Mouse (Mus musculus) left cerebral cortex, adult 8-10 months (tissue): Measurements from ENCODE around the gene Mettl13. TPM values are rescaled to one million over a fixed set of nuclear protein-coding genes. Genes with fewer than 3 reads are reported as not detected.

Experiments used
- DNase-seq, 2 experiments: peaks; one replicate each; pipeline ENCODE4 v3.0.0; 2022; ENCODE audit warnings: low spot score in 2 of 2
- total RNA-seq, 4 experiments: library from RNA; stranded (reverse); gene quantifications; 2 replicates each; pipeline ENCODE4 v1.2.4; 2022

Gene Mettl13
- total RNA-seq, 4 experiments from 2014 or later: 11.9 to 16.4 (median 13.2) TPM

DNA sequence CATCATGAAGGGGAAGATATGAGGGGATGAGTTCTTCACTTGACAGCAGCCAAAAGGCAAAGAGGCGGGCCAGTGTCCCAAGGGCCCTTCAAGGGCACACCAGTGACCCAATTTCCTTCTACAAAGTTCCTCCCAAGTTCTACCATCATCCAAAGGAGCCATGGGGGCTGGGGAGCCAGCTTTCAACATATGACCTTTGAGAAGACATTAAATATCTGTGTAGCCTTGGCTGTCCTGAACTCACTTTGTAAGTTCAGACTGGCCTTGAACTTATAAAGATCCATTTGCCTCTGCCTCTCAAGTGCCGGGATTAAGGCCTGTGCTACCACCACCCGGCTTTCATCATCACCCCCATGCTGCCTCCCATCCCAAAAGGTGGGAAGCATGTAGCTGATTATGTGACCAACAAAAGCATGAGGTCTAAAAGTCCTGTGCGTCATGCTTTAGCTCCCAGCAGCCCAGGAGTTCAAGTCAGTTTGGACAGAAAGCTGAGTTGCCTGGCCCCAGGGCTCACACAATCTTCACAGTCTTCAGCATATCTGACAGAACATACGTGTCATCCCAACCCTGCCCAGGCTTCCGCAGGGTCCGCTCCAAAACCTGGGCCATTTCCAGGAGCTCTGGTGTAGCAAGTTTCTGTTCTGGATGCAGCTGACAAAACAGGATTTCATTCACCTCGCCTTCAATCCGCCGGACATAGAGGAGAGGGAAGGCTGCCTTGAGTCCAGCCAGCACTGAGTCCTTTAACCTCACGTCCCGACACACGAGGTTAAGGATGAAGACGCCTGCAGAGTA is 14.4 kb downstream of the Mettl13 start:
- no peak for DNase-seq

DNA sequence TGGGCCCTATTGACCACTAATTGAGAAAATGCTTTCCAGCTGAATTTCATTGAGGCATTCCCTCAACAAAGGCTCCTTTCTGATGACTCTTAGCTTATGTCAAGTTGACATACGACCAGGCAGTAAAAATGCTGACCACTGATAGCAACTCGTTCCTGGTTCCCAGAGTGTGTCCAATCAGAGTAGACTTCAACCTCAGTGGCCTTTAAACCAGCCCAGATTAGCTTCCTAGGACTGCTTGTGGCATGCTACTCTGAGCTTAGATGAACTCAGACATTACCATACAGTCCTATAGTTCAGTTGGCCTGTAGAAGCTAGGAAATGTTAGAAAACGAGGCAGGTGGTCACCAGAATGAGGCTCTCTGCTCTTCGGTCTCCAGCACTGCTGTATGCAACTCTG is 16.0 kb downstream of the Mettl13 start:
- no peak for DNase-seq

DNA sequence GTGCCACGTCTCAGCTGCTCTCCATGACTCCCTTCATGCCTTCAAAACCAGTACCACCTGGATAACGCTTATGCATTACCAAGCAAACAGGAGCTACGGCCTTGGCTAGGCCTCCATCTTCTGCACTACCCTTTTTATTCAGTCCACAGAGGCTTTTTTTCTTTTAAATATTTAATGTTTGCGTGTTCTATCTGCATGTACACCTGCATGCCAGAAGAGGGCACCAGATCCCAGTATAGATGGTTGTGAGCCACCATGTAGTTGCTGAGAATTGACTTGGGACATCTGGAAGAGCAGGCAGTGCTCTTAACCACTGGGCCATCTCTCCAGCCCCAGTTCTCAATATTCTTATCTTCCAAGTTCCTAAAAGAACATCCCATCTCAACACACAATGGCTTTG is 16.8 kb downstream of the Mettl13 start:
- no peak for DNase-seq

DNA sequence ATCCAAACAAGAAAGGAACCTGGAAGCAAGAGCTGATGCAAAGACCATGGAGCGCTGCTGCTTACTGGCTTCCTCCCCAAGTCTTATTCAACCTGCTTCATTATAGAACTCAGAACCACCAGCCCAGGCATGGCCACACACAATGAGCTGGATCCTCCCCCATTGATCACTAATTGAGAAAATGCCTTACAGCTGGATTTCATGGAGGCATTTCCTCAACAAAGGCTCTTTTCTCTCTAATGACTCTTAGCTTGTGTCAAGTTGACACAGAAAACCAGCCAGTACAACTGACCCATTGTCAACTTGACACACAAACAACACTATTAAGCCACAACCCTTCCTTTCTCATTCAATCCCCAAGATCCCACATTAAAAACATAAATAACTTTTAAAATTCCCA is 17.7 kb downstream of the Mettl13 start:
- no peak for DNase-seq

DNA sequence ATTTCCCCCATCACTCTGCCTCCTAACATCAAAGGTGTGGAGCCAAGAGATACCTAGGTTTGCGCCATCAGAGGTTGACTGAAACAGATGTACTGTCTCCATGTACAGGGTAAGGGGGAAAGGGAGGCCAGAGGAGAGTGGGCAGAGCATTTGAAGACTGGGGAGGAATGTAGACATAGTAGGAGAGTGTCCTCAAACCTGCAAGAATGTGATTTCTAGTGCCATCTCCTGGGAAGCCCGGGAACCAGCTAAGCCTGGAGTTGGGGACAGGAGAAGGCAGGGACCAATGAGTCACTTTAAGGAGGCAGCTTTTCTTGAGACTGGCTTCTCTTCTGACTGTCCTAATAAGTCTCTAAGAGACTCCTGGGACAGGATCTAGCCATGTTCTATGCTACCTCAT is 18.7 kb downstream of the Mettl13 start:
- DNase-seq: peak in 1 of 2 experiments; percentile 14

DNA sequence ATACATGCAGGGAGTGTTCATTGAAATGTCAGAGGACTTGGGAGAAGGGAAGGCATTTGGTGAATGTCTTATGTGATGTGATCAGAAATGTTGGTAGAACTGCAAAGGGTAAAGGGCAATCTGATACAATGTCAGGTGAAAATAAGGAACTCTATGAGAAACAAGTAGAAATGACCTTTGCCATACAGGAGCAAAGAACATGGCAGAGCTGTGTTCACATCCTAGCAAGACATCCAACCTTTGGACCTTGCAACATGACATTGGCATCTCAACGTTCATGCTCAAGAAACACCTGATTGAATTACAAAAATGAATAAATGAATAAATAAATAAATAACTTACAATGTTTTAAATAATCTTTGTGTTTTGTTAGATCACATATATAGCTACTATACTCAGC is 33.2 kb downstream of the Mettl13 start:
- DNase-seq: no peak

DNA sequence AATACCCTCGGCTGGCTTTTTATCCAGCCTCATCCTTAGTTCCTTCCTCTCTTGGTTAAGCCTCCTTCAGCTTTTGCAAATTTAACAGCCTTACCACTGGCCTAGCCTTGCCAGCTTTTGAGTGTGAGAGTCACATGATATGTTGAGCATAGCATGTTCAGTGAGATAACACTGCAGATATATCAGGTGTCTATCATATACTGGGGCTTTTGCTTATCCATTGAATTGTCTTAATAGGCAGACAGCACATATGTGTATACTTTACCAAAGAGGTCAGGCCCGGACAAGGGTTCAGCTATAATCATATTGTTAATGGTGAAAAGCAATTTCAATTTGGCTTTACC is 38.4 kb downstream of the Mettl13 start:
- no peak for DNase-seq

DNA sequence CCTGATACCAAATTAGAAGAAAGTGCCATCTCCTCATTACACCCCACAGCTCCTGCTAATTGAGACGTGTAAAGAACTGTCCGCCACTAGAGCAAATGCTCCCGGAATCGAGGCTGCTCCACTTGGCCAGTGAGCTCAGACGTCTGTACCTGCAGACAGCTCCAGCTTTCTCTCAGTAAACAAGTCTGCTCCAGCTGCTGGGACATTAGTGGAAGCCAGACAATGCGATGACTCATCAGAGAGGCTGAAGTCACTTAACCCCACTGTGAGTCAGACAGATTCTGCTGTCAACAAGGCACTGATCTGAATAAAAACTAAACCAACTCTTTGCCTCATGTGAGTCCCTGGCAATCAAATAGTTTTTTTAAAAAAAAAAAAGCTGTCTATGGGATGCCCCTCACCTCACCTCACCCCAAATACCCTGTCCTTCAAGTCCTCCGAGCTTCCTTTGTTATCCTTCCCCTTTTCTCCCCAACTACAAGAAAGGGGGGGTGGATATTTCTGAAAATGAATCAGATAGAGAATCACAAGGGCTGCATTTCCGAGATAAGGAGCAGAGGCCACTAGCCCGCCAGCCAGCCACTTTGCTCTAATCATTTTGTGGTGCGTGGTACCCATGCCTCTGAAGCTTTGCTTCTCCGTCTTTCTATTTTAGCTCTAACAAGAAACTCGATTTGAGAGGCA is 38.9 kb downstream of the Mettl13 start:
- DNase-seq: peak in 1 of 2 experiments; percentile 34

DNA sequence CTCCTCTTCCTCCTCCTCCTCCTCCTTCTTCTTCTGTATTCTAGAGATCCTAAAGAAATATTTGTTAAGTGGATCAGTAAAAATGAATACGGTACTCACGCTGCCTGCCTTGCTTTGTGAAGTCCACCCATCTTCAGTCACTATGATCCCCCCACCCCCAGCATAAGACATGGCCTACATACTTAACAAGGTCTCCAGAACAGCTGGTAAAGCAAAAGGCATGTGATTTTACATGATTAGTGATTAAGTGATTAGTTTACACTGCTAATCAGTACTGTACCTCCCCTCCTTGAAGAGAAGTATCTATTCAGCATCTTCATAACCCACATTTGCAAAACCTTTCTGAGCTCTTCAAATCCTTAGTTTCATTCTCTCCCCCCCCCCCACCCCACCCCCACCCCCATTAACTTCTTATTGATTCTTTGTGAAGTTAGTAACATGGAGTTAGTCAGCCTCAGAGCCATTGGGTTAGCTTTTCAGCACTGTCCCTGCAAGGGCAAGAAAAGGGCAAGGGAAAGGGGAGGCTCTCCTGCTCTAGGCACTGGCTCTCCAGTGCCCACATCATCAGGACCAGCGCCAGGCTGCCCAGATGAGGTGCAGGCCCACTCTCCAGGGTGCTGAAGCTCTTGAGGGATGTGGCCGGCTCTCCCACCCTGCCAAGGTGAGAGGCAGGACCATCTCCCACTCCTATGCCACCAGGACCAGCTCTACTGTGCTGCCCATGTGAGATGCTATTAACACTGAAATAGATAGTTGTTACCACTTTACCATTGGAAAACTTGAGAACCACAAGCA is 39.9 kb downstream of the Mettl13 start:
- DNase-seq: no peak

DNA sequence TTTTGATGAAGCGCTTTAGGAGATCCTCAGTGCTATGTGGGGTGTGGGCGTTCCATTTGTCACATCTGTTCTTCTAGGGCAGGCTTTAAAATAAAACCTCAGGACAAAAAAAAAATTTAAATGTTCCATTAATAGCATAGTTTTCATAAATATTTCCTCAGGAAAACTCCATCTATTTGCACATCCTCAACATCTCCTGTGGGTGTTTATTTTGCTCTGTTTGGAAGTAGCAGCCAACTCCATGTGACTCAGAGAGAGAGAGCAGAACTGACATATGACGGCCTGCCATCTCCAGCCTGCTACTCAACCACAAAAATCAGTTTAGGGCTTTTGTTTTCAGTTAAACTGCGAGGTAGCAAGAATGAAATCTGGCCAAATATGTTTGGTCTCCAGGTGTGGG is 41.8 kb downstream of the Mettl13 start:
- DNase-seq: no peak

DNA sequence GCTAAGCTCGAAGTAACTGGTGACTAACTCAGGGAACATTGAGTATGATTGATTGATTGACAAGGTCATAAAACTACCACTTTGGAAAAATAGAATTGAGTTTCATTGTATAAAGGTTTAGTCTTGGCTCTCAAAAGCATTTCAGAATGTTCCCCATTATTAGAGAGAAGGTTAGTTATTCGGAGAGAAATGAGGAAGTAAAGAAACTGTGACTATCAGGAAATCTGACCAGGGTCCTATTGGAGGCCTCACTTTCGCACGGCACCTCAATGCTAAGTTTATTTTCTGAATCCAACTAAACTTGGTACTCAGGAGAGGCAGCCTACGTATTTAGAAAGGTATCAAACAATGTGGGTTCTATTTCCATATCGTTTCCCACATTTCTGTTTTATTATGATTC is 42.7 kb downstream of the Mettl13 start:
- DNase-seq: no peak

Other genes starting within 250 kb of the Mettl13 start
- 100 to 1,000 TPM; 107 to 116 (median 111) TPM for gene Dnm3, start 70.5 kb downstream of the Mettl13 start, total RNA-seq
- gene Vamp4, start 22.0 kb upstream of the Mettl13 start, total RNA-seq: 100 to 1,000 TPM in 3 of 4 experiments, 10 to 100 TPM in 1; 97.3 to 120 (median 106) TPM
- gene Myoc, start 90.6 kb upstream of the Mettl13 start, total RNA-seq: 1 to 10 TPM; 3.6 to 7.6 (median 5.2) TPM
- not detected for gene Myocos, start 109.7 kb upstream of the Mettl13 start, total RNA-seq
- gene Prrc2c, start 192.0 kb upstream of the Mettl13 start, total RNA-seq: 100 to 1,000 TPM; 168 to 195 (median 183) TPM